Mouse (Mus musculus) midbrain, embryonic 10.5 days (tissue): ENCODE results near the gene Fam149a. TPM values are rescaled to one million over a fixed set of nuclear protein-coding genes. Genes with fewer than 3 reads are reported as not detected.

Source experiments
- DNase-seq: peaks from one replicate; pipeline ENCODE4 v3.0.0-alpha.2; 2017; ENCODE audit warnings: low spot score
- H3K27ac ChIP-seq: fragments of 300-500 bp; sonication (generic); replicated peaks from 2 replicates; pipeline ENCODE4 v1.5.1; 2016; ENCODE audit warnings: mild to moderate bottlenecking
- H3K27me3 ChIP-seq: fragments of 300-500 bp; sonication (generic); 2 replicates; pipeline ENCODE4 v1.6.1; 2016; ENCODE audit warnings: low read depth, mild to moderate bottlenecking; ENCODE audit not compliant: poor library complexity, severe bottlenecking
- H3K36me3 ChIP-seq: fragments of 300-500 bp; sonication (generic); 2 replicates; pipeline ENCODE4 v1.6.1; 2016; ENCODE audit warnings: mild to moderate bottlenecking, moderate library complexity
- H3K4me1 ChIP-seq: fragments of 300-500 bp; sonication (generic); 2 replicates; pipeline ENCODE4 v1.6.1; 2016
- H3K4me3 ChIP-seq: fragments of 300-500 bp; sonication (generic); 2 replicates; pipeline ENCODE4 v1.5.1; 2016; ENCODE audit warnings: mild to moderate bottlenecking, moderate library complexity
- H3K9me3 ChIP-seq: fragments of 300-500 bp; sonication (generic); replicated peaks from 2 replicates; pipeline ENCODE4 v1.6.1; 2016; ENCODE audit warnings: mild to moderate bottlenecking
- WGBS: fragments of 180-500 bp; shearing (Covaris S2); methylation state at CpG from one replicate; pipeline ENCODE4 v1.1.7; 2016; 5-methylcytosine and 5-hydroxymethylcytosine counted together
- polyA plus RNA-seq: library from polyadenylated mRNA; unstranded; fragments of >200 nt; fragmentation: Nextera tagmentation; extraction: Ambion mirVana; gene quantifications from 2 replicates; pipeline ENCODE4 v1.2.1, GENCODE M21; 2016

Fam149a gene
- polyA plus RNA-seq, 1 experiment from 2014 or later: 9.7 TPM

DNA sequence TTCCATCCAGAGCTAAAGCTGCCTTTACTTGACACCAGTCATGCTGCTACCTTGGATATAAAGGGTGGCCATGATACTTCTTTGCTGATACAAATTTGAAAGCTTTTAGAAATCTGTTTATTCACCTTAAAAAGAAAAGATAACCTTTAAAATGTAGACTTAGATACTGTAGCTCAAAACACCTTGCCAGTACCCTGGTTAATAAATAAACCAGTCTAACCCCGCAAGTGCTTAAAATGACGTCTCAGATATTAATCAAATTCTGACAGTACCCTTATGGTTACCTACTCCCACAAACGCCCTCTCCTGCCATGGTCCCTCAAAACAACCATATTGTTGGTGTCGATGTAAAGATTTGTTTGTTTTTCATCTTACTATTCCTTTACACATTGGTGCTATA, 57.9 kb downstream of the Fam149a start:
- DNase-seq: no peak
- no peak overlapping the region for H3K27ac ChIP-seq
- H3K4me3 ChIP-seq: no peak overlapping the region
- H3K36me3 ChIP-seq: no peaks in the 10 kb centered on the region
- no peaks in the 10 kb centered on the region for H3K9me3 ChIP-seq
- H3K27me3 ChIP-seq: no peaks in the 10 kb centered on the region
- 87% methylated on average over 4 of the region's 4 CpGs for WGBS
- no peaks in the 10 kb centered on the region for H3K4me1 ChIP-seq

DNA sequence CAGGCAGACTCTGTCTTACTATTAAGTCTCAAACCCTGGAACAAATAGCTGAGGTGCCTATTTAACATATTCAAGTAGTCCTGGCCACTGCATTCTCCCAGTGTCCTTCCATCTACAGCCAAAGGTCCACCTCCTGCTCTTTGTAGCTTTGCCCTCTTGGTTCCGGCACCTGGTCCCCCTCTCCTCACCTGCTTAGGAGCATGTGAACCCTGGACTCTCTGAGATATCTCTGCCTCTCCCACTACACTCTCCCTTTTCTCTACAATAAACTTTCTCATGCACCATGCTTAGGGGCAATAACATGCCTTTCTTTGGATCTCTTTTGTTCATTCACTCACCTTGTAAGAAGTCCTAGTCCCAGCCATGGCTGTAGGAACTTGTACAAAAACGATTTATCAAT, 60.7 kb downstream of the Fam149a start:
- 88% methylated on average over 2 of the region's 2 CpGs for WGBS
- Histone ChIP-seq H3K4me3 (no peak overlapping the region), H3K27me3 (no peaks in the 10 kb centered on the region), H3K4me1 (no peaks in the 10 kb centered on the region), H3K9me3 (no peaks in the 10 kb centered on the region), H3K36me3 (no peaks in the 10 kb centered on the region), H3K27ac (no peak overlapping the region)
- no peak for DNase-seq

- H3K9me3 ChIP-seq: no peaks in the 10 kb centered on the region
- H3K4me1 ChIP-seq: no peaks in the 10 kb centered on the region
- H3K36me3 ChIP-seq: no peaks in the 10 kb centered on the region
- 72% methylated on average over 1 of the region's 1 CpGs for WGBS
- H3K27me3 ChIP-seq: no peaks in the 10 kb centered on the region
- DNase-seq: no peak
- no peak overlapping the region for H3K4me3 ChIP-seq
- no peak overlapping the region for H3K27ac ChIP-seq
Observed at GRCm38 (mm10) chr8:45320930-45321329, 61.2 kb downstream of the Fam149a start.

DNA sequence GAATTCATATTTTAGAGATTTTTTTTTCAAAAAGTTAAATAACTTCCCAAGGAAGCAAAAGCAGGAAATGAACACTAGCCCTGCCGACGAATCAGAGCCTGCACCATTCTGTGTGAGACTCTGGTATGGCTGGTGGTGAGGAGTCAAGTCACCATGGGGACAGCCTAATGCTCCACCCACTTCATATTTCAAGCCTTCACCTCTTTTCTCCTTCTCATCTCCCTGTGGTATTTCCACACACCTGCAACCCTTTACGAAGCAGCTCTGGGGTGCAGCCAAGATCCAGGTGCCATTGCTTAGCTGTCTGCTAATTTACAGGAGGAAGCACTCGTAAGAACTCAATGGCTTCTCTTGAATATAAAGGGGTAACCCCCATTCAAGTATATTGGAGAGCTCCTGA, 71.1 kb downstream of the Fam149a start:
- Histone ChIP-seq H3K36me3 (no peaks in the 10 kb centered on the region), H3K9me3 (no peaks in the 10 kb centered on the region), H3K27ac (no peak overlapping the region), H3K4me1 (no peaks in the 10 kb centered on the region), H3K4me3 (no peak overlapping the region), H3K27me3 (no peaks in the 10 kb centered on the region)
- DNase-seq: no peak
- WGBS: 88% methylated on average over 4 of the region's 4 CpGs

DNA sequence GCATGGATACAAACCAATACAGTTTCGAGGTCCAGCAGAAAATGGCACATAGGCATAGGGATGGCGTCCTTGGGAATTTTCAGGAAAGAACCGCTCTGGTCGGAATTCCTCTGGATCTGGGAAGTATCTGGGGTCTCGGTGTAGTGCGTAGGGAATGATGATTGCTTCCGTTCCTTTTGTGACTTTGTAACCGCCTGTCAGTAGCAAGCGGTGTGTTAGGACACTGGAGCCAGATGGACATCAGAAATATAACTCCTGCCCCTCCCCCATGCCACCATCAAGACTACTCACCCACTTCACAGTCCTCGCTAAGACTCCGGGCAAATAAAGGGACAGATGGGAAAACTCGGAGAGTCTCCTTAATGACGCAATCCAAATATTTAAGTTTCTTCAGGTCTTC, 73.7 kb downstream of the Fam149a start, which contains the start of gene Gm45753:
TSS of gene Gm45753 (minus strand) at position 101 of the 400 bp plus-strand sequence.
- Histone ChIP-seq H3K27ac (no peak within 1 kb of the TSS), H3K4me1 (no peaks in the 10 kb centered on the region), H3K27me3 (no peaks in the 10 kb centered on the region), H3K36me3 (no peaks in the 10 kb centered on the region), H3K9me3 (no peaks in the 10 kb centered on the region), H3K4me3 (no peak within 1 kb of the TSS)
- DNase-seq: no peak
- 92% methylated on average over 13 of the region's 13 CpGs for WGBS

DNA sequence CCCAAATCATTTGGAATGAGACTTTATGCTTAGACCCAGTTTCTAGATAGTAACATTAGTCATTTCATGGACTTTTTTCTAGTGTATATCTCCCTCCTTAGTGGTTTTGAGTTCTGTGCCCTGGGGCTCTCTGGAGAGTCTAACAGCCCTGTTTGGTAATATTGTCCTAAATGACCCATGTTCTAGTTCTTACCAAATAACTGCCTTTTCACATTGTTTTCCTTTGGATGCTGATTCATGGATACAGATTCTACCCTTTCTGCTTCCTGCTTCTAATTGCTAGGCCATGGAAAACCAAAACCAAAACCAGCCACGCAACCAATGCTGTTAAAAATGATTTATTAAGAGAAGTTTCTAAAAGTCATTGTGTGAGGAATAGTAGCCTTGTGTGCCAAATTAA, 76.6 kb downstream of the Fam149a start:
- H3K4me1 ChIP-seq: no peaks in the 10 kb centered on the region
- H3K27ac ChIP-seq: no peak overlapping the region

DNA sequence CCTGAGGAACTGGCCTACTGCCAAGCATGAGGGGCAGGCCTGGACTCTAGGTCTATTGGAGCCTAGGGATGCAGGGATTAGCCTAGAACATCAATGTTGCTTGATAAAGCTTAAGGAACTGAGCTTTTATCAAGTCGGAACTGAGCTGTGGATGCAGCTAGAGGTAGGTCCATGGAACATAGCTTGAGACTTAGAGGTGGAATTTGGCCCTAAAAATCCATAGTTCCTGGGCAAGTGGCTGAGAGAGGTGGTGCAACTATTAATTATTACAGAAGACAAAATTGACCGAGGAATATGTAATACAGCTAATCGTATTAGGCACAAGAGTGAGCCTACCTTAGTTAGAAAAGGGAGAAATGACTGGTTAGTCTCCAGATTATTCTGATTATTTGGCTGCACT, 77.7 kb downstream of the Fam149a start:
- DNase-seq: no peak
- WGBS: 93% methylated on average over 3 of the region's 3 CpGs
- H3K27ac ChIP-seq: no peak overlapping the region

More for the DNA sequence above, 76.6 kb downstream of the Fam149a start:
- DNase-seq: no peak
- Histone ChIP-seq H3K36me3 (no peaks in the 10 kb centered on the region), H3K27me3 (no peaks in the 10 kb centered on the region), H3K9me3 (no peaks in the 10 kb centered on the region), H3K4me3 (no peak overlapping the region)
- 86% methylated on average over 1 of the region's 1 CpGs for WGBS

GRCm38 (mm10) chr8:45302390-45302789, 79.7 kb downstream of the Fam149a start:
- no peaks in the 10 kb centered on the region for H3K4me1 ChIP-seq
- H3K27me3 ChIP-seq: no peaks in the 10 kb centered on the region
- H3K27ac ChIP-seq: no peak overlapping the region
- whole genome bisulfite sequencing: 75% methylated on average over 8 of the region's 8 CpGs
- no peak overlapping the region for H3K4me3 ChIP-seq
- DNase-seq: no peak
- no peaks in the 10 kb centered on the region for H3K9me3 ChIP-seq
- H3K36me3 ChIP-seq: no peaks in the 10 kb centered on the region

More for the DNA sequence above, 77.7 kb downstream of the Fam149a start:
- H3K4me1 ChIP-seq: no peaks in the 10 kb centered on the region
- H3K36me3 ChIP-seq: no peaks in the 10 kb centered on the region
- H3K4me3 ChIP-seq: no peak overlapping the region
- H3K27me3 ChIP-seq: no peaks in the 10 kb centered on the region
- H3K9me3 ChIP-seq: no peaks in the 10 kb centered on the region

GRCm38 (mm10) chr8:45295276-45295675, 86.8 kb downstream of the Fam149a start:
- Histone ChIP-seq H3K9me3 (no peaks in the 10 kb centered on the region), H3K27me3 (no peaks in the 10 kb centered on the region), H3K36me3 (no peaks in the 10 kb centered on the region), H3K4me3 (no peak overlapping the region), H3K27ac (no peak overlapping the region), H3K4me1 (no peaks in the 10 kb centered on the region)
- DNase-seq: no peak
- 89% methylated on average over 6 of the region's 6 CpGs for WGBS

DNA sequence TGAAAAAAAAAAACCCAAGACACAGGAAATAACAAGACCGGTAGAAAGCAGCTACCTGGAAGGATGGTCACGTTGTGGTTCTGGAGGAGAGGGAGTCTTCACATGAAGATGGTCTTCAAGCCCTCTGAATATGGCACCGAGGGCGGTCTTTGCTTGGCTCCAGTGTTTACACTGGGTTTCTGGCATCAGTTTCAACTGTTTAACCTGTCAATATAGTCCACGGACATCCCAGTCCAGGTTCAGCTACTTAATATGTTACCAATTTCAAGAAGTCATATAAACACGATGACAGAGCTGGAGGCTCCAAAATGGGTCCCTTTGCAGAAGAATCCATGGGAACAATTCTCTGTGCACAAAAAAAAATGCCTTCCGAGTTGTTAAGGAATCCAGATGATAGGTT, 87.4 kb downstream of the Fam149a start, which contains the start of gene Klkb1:
TSS of gene Klkb1 (minus strand) at position 173 of the 400 bp plus-strand sequence.
- Histone ChIP-seq H3K27ac (no peak within 1 kb of the TSS), H3K27me3 (no peaks in the 10 kb centered on the region), H3K4me3 (no peak within 1 kb of the TSS), H3K4me1 (no peaks in the 10 kb centered on the region), H3K9me3 (no peaks in the 10 kb centered on the region), H3K36me3 (no peaks in the 10 kb centered on the region)
- 92% methylated on average over 7 of the region's 7 CpGs for WGBS
- no peak for DNase-seq

DNA sequence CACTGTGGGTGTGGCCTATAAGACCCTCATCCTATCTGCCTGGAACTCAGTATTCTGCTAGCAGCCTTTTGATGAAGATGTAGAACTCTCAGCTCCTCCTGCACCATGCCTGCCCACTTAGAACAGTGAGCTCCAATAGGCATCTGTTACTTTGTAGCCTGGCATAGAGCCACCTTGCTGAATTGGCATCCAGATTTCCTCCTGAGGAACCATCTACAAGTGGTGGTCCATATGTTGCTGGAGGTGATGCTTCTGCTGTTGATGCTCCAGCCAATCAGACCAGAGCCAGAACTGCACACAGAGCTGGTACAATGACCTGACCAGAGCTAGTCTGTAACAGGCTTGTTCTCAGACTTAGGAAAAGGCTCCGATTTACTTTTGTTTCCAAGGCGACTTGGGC, 90.3 kb downstream of the Fam149a start:
- Histone ChIP-seq H3K9me3 (no peaks in the 10 kb centered on the region), H3K36me3 (no peaks in the 10 kb centered on the region), H3K4me3 (no peak overlapping the region), H3K27me3 (no peaks in the 10 kb centered on the region), H3K4me1 (no peaks in the 10 kb centered on the region), H3K27ac (no peak overlapping the region)
- WGBS: 89% methylated on average over 2 of the region's 2 CpGs
- DNase-seq: no peak

Other genes starting within 250 kb of the Fam149a start
- not detected in 2 replicates for gene F11, start 120.3 kb downstream of the Fam149a start, polyA plus RNA-seq
- 0.04 TPM in 1 of 2 replicates, not detected in the other for gene Klkb1, start 87.4 kb downstream of the Fam149a start, polyA plus RNA-seq
- 0.07 and 0.10 TPM in 2 replicates for gene Gm45753, start 73.8 kb downstream of the Fam149a start, polyA plus RNA-seq
- 1.8 and 2.4 TPM in 2 replicates for gene Cyp4v3, start 49.1 kb downstream of the Fam149a start, polyA plus RNA-seq
- 0.91 and 1.1 TPM in 2 replicates for gene Tlr3, start 28.8 kb upstream of the Fam149a start, polyA plus RNA-seq
- gene Sorbs2, start 125.5 kb upstream of the Fam149a start, polyA plus RNA-seq: 43.8 and 52.9 TPM in 2 replicates